Mouse (Mus musculus) hindbrain, embryonic 11.5 days (tissue): ENCODE results near the gene Tmem251. TPM values are rescaled to one million over a fixed set of nuclear protein-coding genes. Genes with fewer than 3 reads are reported as not detected.
A peak's percentile ranks its signal among the peaks of the same experiment; 100 is the strongest.

Source experiments
- ATAC-seq: fragments of 200-750 bp; cut with Nextera tagmentation; 2 replicates; pipeline ENCODE4 v1.8.0; 2017; ENCODE audit warnings: mild to moderate bottlenecking, moderate TSS enrichment, moderate library complexity; ENCODE audit not compliant: low FRiP score
- DNase-seq: peaks from one replicate; pipeline ENCODE4 v3.0.0-alpha.2; 2015; ENCODE audit warnings: low spot score
- H3K27ac ChIP-seq: fragments of 300-500 bp; sonication (generic); 2 replicates; pipeline ENCODE4 v1.5.1; 2014; ENCODE audit warnings: mild to moderate bottlenecking, low read depth, low read length
- H3K27me3 ChIP-seq: fragments of 300-500 bp; sonication (generic); 2 replicates; pipeline ENCODE4 v1.6.1; 2014; ENCODE audit warnings: mild to moderate bottlenecking, low read length, moderate library complexity, mixed read lengths; ENCODE audit not compliant: control insufficient read depth, insufficient read depth
- H3K36me3 ChIP-seq: fragments of 300-500 bp; sonication (generic); 2 replicates; pipeline ENCODE4 v1.6.1; 2014; ENCODE audit warnings: mild to moderate bottlenecking, low read length, moderate library complexity, mixed read lengths; ENCODE audit not compliant: control insufficient read depth, insufficient read depth
- H3K4me1 ChIP-seq: fragments of 300-500 bp; sonication (generic); replicated peaks from 2 replicates; pipeline ENCODE4 v1.6.1; 2014; ENCODE audit warnings: low read length, mixed read lengths; ENCODE audit not compliant: control insufficient read depth, insufficient read depth
- H3K4me2 ChIP-seq: fragments of 300-500 bp; sonication (generic); replicated peaks from 2 replicates; pipeline ENCODE4 v1.6.1; 2014; ENCODE audit warnings: mild to moderate bottlenecking, low read depth, low read length
- H3K4me3 ChIP-seq: fragments of 300-500 bp; sonication (generic); 2 replicates; pipeline ENCODE4 v1.5.1; 2014; ENCODE audit warnings: low read depth, low read length
- H3K9ac ChIP-seq: fragments of 300-500 bp; sonication (generic); 2 replicates; pipeline ENCODE4 v1.6.1; 2014; ENCODE audit warnings: low read depth, low read length
- H3K9me3 ChIP-seq: fragments of 300-500 bp; sonication (generic); 2 replicates; pipeline ENCODE4 v1.6.1; 2016; ENCODE audit warnings: low read length; ENCODE audit not compliant: control insufficient read depth
- WGBS: fragments of 180-500 bp; shearing (Covaris S2); extraction: QIAGEN DNeasy Blood & Tissue Kit; methylation state at CpG from one replicate; pipeline ENCODE4 v1.1.7; 2014; 5-methylcytosine and 5-hydroxymethylcytosine counted together
- polyA plus RNA-seq: library from polyadenylated mRNA; unstranded; fragments of >200 nt; fragmentation: Nextera tagmentation; extraction: Ambion mirVana; gene quantifications from 2 replicates; pipeline ENCODE4 v1.2.1, GENCODE M21; 2014

The Tmem251 gene
- polyA plus RNA-seq, 1 experiment from 2014 or later: 11.3 TPM

DNA sequence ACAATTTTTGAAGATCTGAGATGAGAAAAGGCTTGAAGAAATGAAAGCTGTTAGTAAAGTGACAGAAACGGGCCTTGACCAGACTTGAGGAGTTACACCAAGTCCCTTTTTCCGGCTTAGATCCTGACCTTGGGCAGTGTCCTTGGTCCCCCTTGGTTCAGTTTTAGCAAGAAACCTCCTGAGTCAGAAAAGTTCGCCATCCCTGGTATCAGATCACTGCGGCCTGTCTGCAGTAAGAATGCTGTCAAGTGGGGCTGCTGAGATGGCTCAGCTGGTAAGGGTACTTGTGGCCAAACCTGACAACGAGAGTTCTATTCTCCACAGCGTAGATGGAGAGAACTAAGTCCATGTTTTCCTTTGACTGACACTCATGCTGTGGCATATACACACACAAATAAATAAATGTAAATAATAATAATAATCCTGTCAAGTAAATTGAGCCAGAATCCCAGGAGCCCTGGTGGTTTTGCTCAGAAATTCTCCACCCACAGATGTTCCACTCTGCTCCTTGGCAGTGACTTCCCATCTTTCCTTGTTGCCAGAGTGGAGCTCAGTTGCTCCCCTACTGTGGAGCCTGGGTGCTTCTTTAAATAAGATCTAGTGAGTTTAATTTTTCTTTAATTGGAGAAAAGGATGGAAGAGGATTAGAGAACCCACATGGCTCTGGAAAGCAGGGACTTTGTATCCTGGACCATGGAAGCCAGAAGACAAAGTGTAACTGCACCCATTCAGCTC lies 37.5 kb upstream of the Tmem251 start:
- Histone ChIP-seq H3K4me2 (peak overlapping the region; percentile 84), H3K27me3 (no peaks in the 10 kb centered on the region), H3K9ac (peak overlapping the region; percentile 80; the same call in 1 of the 2 replicates), H3K4me3 (peak overlapping the region; percentile 77; the same call in 1 of the 2 replicates), H3K9me3 (no peaks in the 10 kb centered on the region), H3K36me3 (no peaks in the 10 kb centered on the region), H3K27ac (peak overlapping the region; percentile 3; the same call in 1 of the 2 replicates), H3K4me1 (peaks cover 9% of the 10 kb centered on the region)
- no peak for ATAC-seq
- 82% methylated on average over 6 of the region's 6 CpGs for WGBS
- DNase-seq: no peak

DNA sequence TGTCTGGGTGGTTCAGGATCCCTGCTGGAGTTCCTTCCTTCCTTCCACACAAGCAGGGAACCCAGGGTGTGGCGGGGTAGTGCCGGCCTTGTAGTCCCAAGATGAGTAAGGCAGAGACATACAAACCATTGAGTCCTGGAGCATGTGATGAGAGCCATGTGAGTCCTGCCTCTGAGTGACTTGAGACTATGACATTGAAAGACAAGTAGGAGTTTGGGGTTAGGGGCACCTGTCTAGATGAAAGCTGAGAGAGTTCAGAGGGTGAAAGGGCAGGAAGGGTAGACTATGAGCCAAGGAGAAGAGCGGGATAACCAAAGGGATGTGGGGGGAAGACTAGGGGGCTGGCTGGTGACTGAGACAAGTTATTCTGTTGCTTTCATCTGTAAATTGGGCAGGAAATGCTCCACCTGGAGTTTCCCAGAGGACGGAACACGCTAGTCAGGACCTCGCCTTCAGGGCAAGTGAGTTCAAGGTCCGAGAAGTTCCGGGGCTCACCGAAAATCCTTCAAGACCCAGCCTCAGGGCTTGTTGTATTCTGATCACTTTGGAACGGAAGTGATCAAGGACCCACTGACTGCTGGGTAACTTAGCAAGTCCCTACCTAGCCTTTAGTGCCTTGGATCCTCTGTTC lies 36.6 kb upstream of the Tmem251 start:
- no peaks in the 10 kb centered on the region for H3K27me3 ChIP-seq
- no peak overlapping the region for H3K27ac ChIP-seq
- H3K36me3 ChIP-seq: no peaks in the 10 kb centered on the region
- H3K4me2 ChIP-seq: no peak overlapping the region
- ATAC-seq (no peak), DNase-seq (no peak)
- no peak overlapping the region for H3K4me3 ChIP-seq
- no peak overlapping the region for H3K9ac ChIP-seq
- no peaks in the 10 kb centered on the region for H3K9me3 ChIP-seq
- 89% methylated on average over 10 of the region's 10 CpGs for WGBS
- H3K4me1 ChIP-seq: peaks cover 9% of the 10 kb centered on the region

GRCm38 (mm10) chr12:102708220-102708619 lies 35.3 kb upstream of the Tmem251 start:
- Histone ChIP-seq H3K4me2 (no peak overlapping the region), H3K36me3 (no peaks in the 10 kb centered on the region), H3K9ac (no peak overlapping the region), H3K4me3 (no peak overlapping the region), H3K27me3 (no peaks in the 10 kb centered on the region), H3K9me3 (no peaks in the 10 kb centered on the region), H3K27ac (no peak overlapping the region), H3K4me1 (peaks cover 4% of the 10 kb centered on the region)
- DNase-seq (no peak), ATAC-seq (no peak)
- WGBS: 78% methylated on average over 11 of the region's 11 CpGs

DNA sequence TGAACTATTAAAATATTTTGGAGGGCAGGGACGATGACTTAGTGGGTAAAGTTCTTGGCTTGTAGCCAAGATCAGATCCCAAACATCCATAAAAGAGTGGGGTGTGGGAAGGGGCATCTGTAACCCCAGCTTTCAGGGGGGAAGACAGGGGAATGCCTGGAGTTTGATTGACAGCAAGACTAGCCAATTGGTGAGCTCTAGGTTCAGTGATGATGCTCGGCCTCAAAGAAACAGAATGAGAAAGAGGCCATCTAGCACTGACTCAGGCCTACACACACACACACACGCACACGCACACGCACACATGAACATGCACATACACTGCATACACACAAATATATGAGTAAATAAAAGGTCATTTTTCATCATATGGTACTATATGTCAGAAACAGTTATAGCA lies 33.7 kb upstream of the Tmem251 start:
- Histone ChIP-seq H3K9ac (no peak overlapping the region), H3K9me3 (no peaks in the 10 kb centered on the region), H3K4me1 (peaks cover 2% of the 10 kb centered on the region; the same call in 1 of the 2 replicates), H3K27ac (no peak overlapping the region), H3K4me3 (no peak overlapping the region), H3K36me3 (no peaks in the 10 kb centered on the region), H3K4me2 (no peak overlapping the region), H3K27me3 (no peaks in the 10 kb centered on the region)
- ATAC-seq: no peak
- no peak for DNase-seq
- WGBS: 85% methylated on average over 5 of the region's 5 CpGs

DNA sequence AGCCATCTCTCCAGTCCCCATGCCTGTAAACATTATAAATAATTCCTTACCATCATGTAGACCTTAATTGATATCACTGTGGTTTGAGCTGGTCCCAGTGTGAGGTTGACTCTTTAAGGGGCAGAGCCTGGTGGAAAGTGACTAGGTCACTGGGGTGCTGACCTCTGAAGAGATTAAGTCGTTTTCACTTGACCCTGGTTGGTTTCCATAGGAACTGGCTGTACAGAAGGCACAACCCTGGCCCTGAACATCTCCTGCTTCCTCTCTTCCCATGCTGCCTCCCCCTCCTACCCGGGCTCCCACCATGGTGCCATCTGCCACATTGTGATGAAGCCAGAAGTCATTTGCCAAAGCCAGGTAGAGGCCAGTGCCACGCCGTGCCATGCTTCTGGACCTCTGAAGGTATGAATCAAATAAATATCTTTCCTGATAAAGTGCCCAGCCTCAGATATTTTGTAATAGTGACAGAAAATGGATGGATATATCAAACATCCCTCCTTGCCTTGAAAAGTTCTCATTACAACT lies 32.6 kb upstream of the Tmem251 start:
- Histone ChIP-seq H3K9ac (no peak overlapping the region), H3K4me3 (no peak overlapping the region), H3K4me1 (no peaks in the 10 kb centered on the region), H3K4me2 (no peak overlapping the region), H3K9me3 (no peaks in the 10 kb centered on the region), H3K36me3 (no peaks in the 10 kb centered on the region), H3K27me3 (no peaks in the 10 kb centered on the region), H3K27ac (no peak overlapping the region)
- no peak for DNase-seq
- 70% methylated on average over 4 of the region's 4 CpGs for WGBS
- ATAC-seq: no peak

GRCm38 (mm10) chr12:102713153-102713865 lies 30.3 kb upstream of the Tmem251 start:
- H3K27me3 ChIP-seq: no peaks in the 10 kb centered on the region
- H3K9me3 ChIP-seq: no peaks in the 10 kb centered on the region
- H3K9ac ChIP-seq: no peak overlapping the region
- H3K36me3 ChIP-seq: no peaks in the 10 kb centered on the region
- H3K4me1 ChIP-seq: no peaks in the 10 kb centered on the region
- WGBS: 82% methylated on average over 20 of the region's 20 CpGs
- H3K4me3 ChIP-seq: no peak overlapping the region
- DNase-seq: no peak
- no peak overlapping the region for H3K27ac ChIP-seq
- H3K4me2 ChIP-seq: no peak overlapping the region
- no peak for ATAC-seq

DNA sequence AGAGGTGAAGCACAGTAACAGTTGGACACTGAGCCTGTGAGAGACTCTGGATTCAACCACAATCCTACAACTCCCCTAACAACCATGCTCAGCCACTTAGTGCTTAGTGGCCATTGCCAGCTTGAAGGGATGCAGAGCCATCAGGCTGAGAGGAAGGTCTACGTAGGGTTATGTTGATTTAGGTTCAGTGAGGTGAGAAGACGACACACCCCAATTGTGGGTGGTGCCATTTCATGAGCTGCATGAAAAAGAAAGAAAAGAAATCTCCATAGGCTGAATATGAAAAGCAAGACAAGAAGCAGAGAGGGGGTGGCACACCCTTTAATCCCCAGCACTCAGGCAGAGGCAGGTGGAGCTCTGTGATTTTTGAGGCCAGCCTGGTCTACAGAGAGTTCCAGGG lies 29.4 kb upstream of the Tmem251 start:
- no peak overlapping the region for H3K27ac ChIP-seq
- no peaks in the 10 kb centered on the region for H3K27me3 ChIP-seq
- no peaks in the 10 kb centered on the region for H3K9me3 ChIP-seq
- DNase-seq (no peak), ATAC-seq (no peak)
- no peak overlapping the region for H3K9ac ChIP-seq
- H3K4me3 ChIP-seq: no peak overlapping the region
- H3K4me2 ChIP-seq: no peak overlapping the region
- WGBS: 54% methylated on average over 2 of the region's 2 CpGs
- H3K36me3 ChIP-seq: no peaks in the 10 kb centered on the region
- H3K4me1 ChIP-seq: no peaks in the 10 kb centered on the region

DNA sequence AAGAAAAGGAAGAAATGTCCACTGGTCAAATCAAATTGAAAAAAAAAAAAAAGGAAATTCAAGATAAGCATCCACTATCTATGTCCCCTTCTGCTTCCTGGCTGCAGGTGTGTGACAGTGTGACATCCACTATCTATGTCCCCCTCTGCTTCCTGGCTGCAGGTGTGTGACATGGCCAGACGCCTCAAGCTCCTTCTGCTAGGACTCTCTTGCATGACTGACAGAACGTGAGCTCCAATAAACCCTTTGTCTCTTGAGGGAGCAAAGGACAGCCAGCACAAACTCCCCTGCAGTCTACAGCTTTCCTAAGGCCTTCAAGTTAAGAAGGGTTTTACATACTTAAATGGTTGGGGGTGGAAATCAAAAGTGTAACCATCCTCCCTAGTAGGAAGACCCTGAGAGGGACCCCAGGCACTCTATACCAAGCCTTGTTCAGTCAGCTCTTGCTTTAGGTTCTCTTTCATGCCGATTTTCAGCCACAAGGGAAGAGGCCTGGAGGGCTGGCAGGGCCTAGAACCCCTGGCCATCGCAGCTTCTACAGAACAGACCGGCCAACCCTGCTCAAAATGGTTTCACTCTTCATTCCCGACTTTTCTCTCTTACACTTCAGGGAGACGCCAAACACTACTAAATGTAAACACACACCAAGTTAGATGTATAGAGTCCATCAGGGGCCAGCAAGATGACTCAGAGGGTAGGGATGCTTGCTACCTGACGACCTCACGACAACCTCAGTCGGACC lies 28.7 kb upstream of the Tmem251 start:
- no peak for DNase-seq
- H3K4me1 ChIP-seq: no peaks in the 10 kb centered on the region
- H3K9me3 ChIP-seq: no peaks in the 10 kb centered on the region
- H3K36me3 ChIP-seq: no peaks in the 10 kb centered on the region
- no peak overlapping the region for H3K4me3 ChIP-seq
- 84% methylated on average over 10 of the region's 10 CpGs for WGBS
- H3K27me3 ChIP-seq: no peaks in the 10 kb centered on the region
- no peak overlapping the region for H3K9ac ChIP-seq
- no peak for ATAC-seq
- H3K27ac ChIP-seq: no peak overlapping the region
- H3K4me2 ChIP-seq: no peak overlapping the region
